Mouse (Mus musculus): ENCODE measurements around the gene Hmga1. TPM values are rescaled to one million over a fixed set of nuclear protein-coding genes. Genes with fewer than 3 reads are reported as not detected.
A peak's percentile ranks its signal among the peaks of the same experiment; 100 is the strongest.

Gene Hmga1
- polyA plus RNA-seq, 1 experiment from 2014 or later, result 113 TPM

- H3K36me3 ChIP-seq, result no peaks in the 10 kb centered on the region
- peaks cover 68% of the 10 kb centered on the region for H3K4me1 ChIP-seq (replicated peaks)
- H3K4me3 ChIP-seq, result peak overlapping the region; percentile 69
- 0 out of 2 replicates have a peak, but pooled peaks have one; percentile 11 for ATAC-seq (ENCODE audit: low FRiP score)
- peak overlapping the region; percentile 97 for H3K4me2 ChIP-seq
- H3K27ac ChIP-seq, result peak overlapping the region; percentile 73
- H3K27me3 ChIP-seq, result peaks cover 70% of the 10 kb centered on the region
- no peaks in the 10 kb centered on the region for H3K9me3 ChIP-seq
- H3K9ac ChIP-seq, result peak overlapping the region; percentile 87
- under 1% methylated on average over 52 of the region's 66 CpGs for WGBS
These were observed 42.9 kb upstream of the Hmga1 start for GRCm38 (mm10) chr17:27513279-27513915.

- no peaks in the 10 kb centered on the region for H3K36me3 ChIP-seq
- peak overlapping the region; percentile 69 for H3K4me3 ChIP-seq
- peak overlapping the region; percentile 87 for H3K9ac ChIP-seq
- WGBS, result 30% methylated on average over 27 of the region's 27 CpGs
- H3K9me3 ChIP-seq, result no peaks in the 10 kb centered on the region
- peaks cover 73% of the 10 kb centered on the region for H3K27me3 ChIP-seq
- H3K4me2 ChIP-seq, result peak overlapping the region; percentile 97
- ATAC-seq (ENCODE audit: low FRiP score), result no peak
- peaks cover 69% of the 10 kb centered on the region for H3K4me1 ChIP-seq (replicated peaks)
- H3K27ac ChIP-seq, result no peak overlapping the region
These were observed 42.2 kb upstream of the Hmga1 start for GRCm38 (mm10) chr17:27513916-27514762.

GRCm38 (mm10) chr17:27518296-27518695 lies 38.0 kb upstream of the Hmga1 start:
- Histone ChIP-seq H3K27me3 (peaks cover 71% of the 10 kb centered on the region), H3K4me1 (replicated peaks) (peaks cover 45% of the 10 kb centered on the region), H3K9ac (peak overlapping the region; percentile 46), H3K27ac (peak overlapping the region; percentile 64), H3K4me3 (no peak overlapping the region), H3K9me3 (no peaks in the 10 kb centered on the region), H3K36me3 (no peaks in the 10 kb centered on the region), H3K4me2 (no peak overlapping the region)
- WGBS, result 8% methylated on average over 9 of the region's 9 CpGs
- no peak for ATAC-seq (ENCODE audit: low FRiP score)

- no peak overlapping the region for H3K4me3 ChIP-seq
- no peaks in the 10 kb centered on the region for H3K36me3 ChIP-seq
- ATAC-seq (ENCODE audit: low FRiP score), result no peak
- H3K4me1 ChIP-seq (replicated peaks), result peaks cover 39% of the 10 kb centered on the region
- H3K4me2 ChIP-seq, result no peak overlapping the region
- 19% methylated on average over 15 of the region's 15 CpGs for WGBS
- H3K27me3 ChIP-seq, result peaks cover 67% of the 10 kb centered on the region
- peak overlapping the region; percentile 64 for H3K27ac ChIP-seq
- no peaks in the 10 kb centered on the region for H3K9me3 ChIP-seq
- H3K9ac ChIP-seq, result peak overlapping the region; percentile 46
These were observed 37.3 kb upstream of the Hmga1 start for GRCm38 (mm10) chr17:27518700-27519595.

GRCm38 (mm10) chr17:27520557-27520956 lies 35.7 kb upstream of the Hmga1 start:
- H3K4me2 ChIP-seq, result peak overlapping the region; percentile 50
- peaks cover 51% of the 10 kb centered on the region for H3K27me3 ChIP-seq
- no peak overlapping the region for H3K9ac ChIP-seq
- H3K4me1 ChIP-seq (replicated peaks), result peaks cover 34% of the 10 kb centered on the region
- no peaks in the 10 kb centered on the region for H3K36me3 ChIP-seq
- peak; percentile 43; the same call in 1 of the 2 replicates for ATAC-seq (ENCODE audit: low FRiP score)
- H3K9me3 ChIP-seq, result no peaks in the 10 kb centered on the region
- H3K4me3 ChIP-seq, result 0 out of 2 replicates have a peak overlapping the region, but pooled peaks have one; percentile 12
- no peak overlapping the region for H3K27ac ChIP-seq
- under 1% methylated on average over 27 of the region's 27 CpGs for WGBS

GRCm38 (mm10) chr17:27521303-27521702 lies 35.0 kb upstream of the Hmga1 start, which contains the start of gene Grm4:
TSS of gene Grm4 (minus strand) at chr17:27521403.
- Histone ChIP-seq H3K9ac (no peak within 1 kb of the TSS), H3K4me2 (peak within 1 kb of the TSS; percentile 50), H3K4me1 (replicated peaks) (peaks cover 34% of the 10 kb centered on the region), H3K36me3 (no peaks in the 10 kb centered on the region), H3K27me3 (peaks cover 45% of the 10 kb centered on the region), H3K4me3 (0 out of 2 replicates have a peak within 1 kb of the TSS, but pooled peaks have one; percentile 12), H3K27ac (no peak within 1 kb of the TSS), H3K9me3 (no peaks in the 10 kb centered on the region)
- WGBS, result 79% methylated on average over 5 of the region's 5 CpGs
- ATAC-seq (ENCODE audit: low FRiP score), result no peak

- WGBS, result 55% methylated on average over 7 of the region's 7 CpGs
- no peak overlapping the region for H3K27ac ChIP-seq
- H3K27me3 ChIP-seq, result peaks cover 33% of the 10 kb centered on the region
- no peak overlapping the region for H3K4me2 ChIP-seq
- ATAC-seq (ENCODE audit: low FRiP score), result no peak
- no peak overlapping the region for H3K4me3 ChIP-seq
- H3K4me1 ChIP-seq (replicated peaks), result peaks cover 26% of the 10 kb centered on the region
- no peaks in the 10 kb centered on the region for H3K36me3 ChIP-seq
- no peaks in the 10 kb centered on the region for H3K9me3 ChIP-seq
- H3K9ac ChIP-seq, result no peak overlapping the region
These were observed 33.2 kb upstream of the Hmga1 start for GRCm38 (mm10) chr17:27523121-27523520.

GRCm38 (mm10) chr17:27527188-27527587 lies 29.1 kb upstream of the Hmga1 start:
- Histone ChIP-seq H3K27ac (no peak overlapping the region), H3K36me3 (no peaks in the 10 kb centered on the region), H3K4me2 (no peak overlapping the region), H3K4me1 (replicated peaks) (no peaks in the 10 kb centered on the region), H3K9ac (no peak overlapping the region), H3K9me3 (no peaks in the 10 kb centered on the region), H3K4me3 (no peak overlapping the region), H3K27me3 (peaks cover 4% of the 10 kb centered on the region; the same call in 1 of the 2 replicates)
- no peak for ATAC-seq (ENCODE audit: low FRiP score)
- WGBS, result 74% methylated on average over 6 of the region's 6 CpGs

GRCm38 (mm10) chr17:27528030-27528429 lies 28.3 kb upstream of the Hmga1 start:
- Histone ChIP-seq H3K4me3 (no peak overlapping the region), H3K27ac (no peak overlapping the region), H3K9me3 (no peaks in the 10 kb centered on the region), H3K36me3 (no peaks in the 10 kb centered on the region), H3K9ac (no peak overlapping the region), H3K4me2 (no peak overlapping the region), H3K4me1 (replicated peaks) (no peaks in the 10 kb centered on the region), H3K27me3 (no peaks in the 10 kb centered on the region)
- WGBS, result 48% methylated on average over 8 of the region's 8 CpGs
- no peak for ATAC-seq (ENCODE audit: low FRiP score)

- no peak overlapping the region for H3K27ac ChIP-seq
- no peak overlapping the region for H3K9ac ChIP-seq
- H3K4me3 ChIP-seq, result no peak overlapping the region
- no peaks in the 10 kb centered on the region for H3K27me3 ChIP-seq
- H3K4me1 ChIP-seq (replicated peaks), result no peaks in the 10 kb centered on the region
- no peak for ATAC-seq (ENCODE audit: low FRiP score)
- no peak overlapping the region for H3K4me2 ChIP-seq
- WGBS, result 78% methylated on average over 5 of the region's 5 CpGs
- H3K36me3 ChIP-seq, result no peaks in the 10 kb centered on the region
- H3K9me3 ChIP-seq, result no peaks in the 10 kb centered on the region
These were observed 27.5 kb upstream of the Hmga1 start for GRCm38 (mm10) chr17:27528767-27529166.

GRCm38 (mm10) chr17:27532095-27532494 lies 24.2 kb upstream of the Hmga1 start:
- 90% methylated on average over 8 of the region's 8 CpGs for WGBS
- Histone ChIP-seq H3K4me2 (no peak overlapping the region), H3K9me3 (no peaks in the 10 kb centered on the region), H3K9ac (no peak overlapping the region), H3K4me1 (replicated peaks) (no peaks in the 10 kb centered on the region; the same call in 1 of the 2 replicates), H3K36me3 (no peaks in the 10 kb centered on the region), H3K27me3 (no peaks in the 10 kb centered on the region), H3K4me3 (no peak overlapping the region), H3K27ac (no peak overlapping the region)
- ATAC-seq (ENCODE audit: low FRiP score), result no peak

- H3K4me2 ChIP-seq, result no peak overlapping the region
- 85% methylated on average over 3 of the region's 3 CpGs for WGBS
- no peak overlapping the region for H3K4me3 ChIP-seq
- no peaks in the 10 kb centered on the region for H3K36me3 ChIP-seq
- H3K9me3 ChIP-seq, result no peaks in the 10 kb centered on the region
- H3K27ac ChIP-seq, result no peak overlapping the region
- ATAC-seq (ENCODE audit: low FRiP score), result no peak
- no peaks in the 10 kb centered on the region for H3K27me3 ChIP-seq
- H3K9ac ChIP-seq, result no peak overlapping the region
- no peaks in the 10 kb centered on the region; the same call in 1 of the 2 replicates for H3K4me1 ChIP-seq (replicated peaks)
These were observed 22.9 kb upstream of the Hmga1 start for GRCm38 (mm10) chr17:27533354-27533753.

All from hindbrain, embryonic 13.5 days (tissue).